Mouse (Mus musculus): ENCODE data around the gene Muc1. TPM values are rescaled to one million over a fixed set of nuclear protein-coding genes. Genes with fewer than 3 reads are reported as not detected.
A peak's percentile ranks its signal among the peaks of the same experiment; 100 is the strongest.

The Muc1 gene
- polyA plus RNA-seq, 1 experiment from 2014 or later, result 10.3 TPM

DNA sequence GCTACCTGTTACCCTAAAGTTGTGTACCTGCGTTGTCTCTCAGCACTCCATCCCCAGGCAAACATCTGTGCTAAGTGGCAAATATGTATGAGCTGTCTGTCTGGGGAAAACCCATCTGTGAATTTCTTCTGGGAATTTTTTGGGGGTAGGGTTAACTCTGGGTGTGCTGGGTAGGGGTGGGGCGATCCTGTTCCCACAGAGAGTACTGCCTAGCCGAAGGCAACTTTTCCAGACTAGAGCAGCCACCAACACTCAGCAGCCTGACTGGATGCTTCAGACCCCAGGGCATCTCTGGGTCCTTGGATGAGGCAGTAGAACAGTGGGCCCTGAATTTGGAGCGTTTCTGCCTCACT is 53.4 kb downstream of the Muc1 start:
- 28% methylated on average over 4 of the region's 4 CpGs for WGBS
- DNase-seq (ENCODE audit: low spot score), result no peak
- Histone ChIP-seq H3K36me3 (ENCODE audit: control insufficient read depth, insufficient read depth, low read length) (no peaks in the 10 kb centered on the region), H3K9me3 (ENCODE audit: control insufficient read depth, low read length) (no peaks in the 10 kb centered on the region), H3K4me1 (replicated peaks; ENCODE audit: control insufficient read depth, insufficient read depth, low read length) (peaks cover 37% of the 10 kb centered on the region), H3K4me2 (ENCODE audit: low read length) (no peak overlapping the region), H3K4me3 (ENCODE audit: low read depth, low read length) (no peak overlapping the region), H3K27me3 (replicated peaks; ENCODE audit: control insufficient read depth, insufficient read depth, low read length) (0 out of 2 replicates have a peak, but pooled peaks cover 4% of the 10 kb centered on the region), H3K9ac (ENCODE audit: low read length) (no peak overlapping the region), H3K27ac (ENCODE audit: low read depth) (no peak overlapping the region)
- no peak for ATAC-seq (replicated peaks; ENCODE audit: low FRiP score, low TSS enrichment, low read depth)

MicroRNAs within 50 kb of the gene (microRNA counts, 519-probe panel; counts per million panel counts)
- microRNA mmu-miR-92b, result not detected

Small RNAs within 50 kb of the gene (microRNA-seq; reads per million reads assigned to microRNA genes)
- 109 reads per million, percentile 59 among the genes with 10 or more reads in this experiment for gene Mir92b

Other genes with a start within 250 kb of the Muc1 start
- 18.7 and 22.2 TPM in 2 replicates for gene Rusc1, start 135.7 kb upstream of the Muc1 start, polyA plus RNA-seq (2014; fragmentation: Nextera tagmentation; extraction: Ambion mirVana)
- 0.20 TPM in 1 of 2 replicates, not detected in the other for gene Gm43738, start 128.0 kb upstream of the Muc1 start, polyA plus RNA-seq (2014; fragmentation: Nextera tagmentation; extraction: Ambion mirVana)
- 352 and 412 TPM in 2 replicates for gene Fdps, start 127.1 kb upstream of the Muc1 start, polyA plus RNA-seq (2014; fragmentation: Nextera tagmentation; extraction: Ambion mirVana)
- gene Pklr, start 92.9 kb upstream of the Muc1 start, polyA plus RNA-seq (2014; fragmentation: Nextera tagmentation; extraction: Ambion mirVana), result 13.3 and 15.8 TPM in 2 replicates
- 1.8 and 2.5 TPM in 2 replicates for gene Hcn3, start 68.9 kb upstream of the Muc1 start, polyA plus RNA-seq (2014; fragmentation: Nextera tagmentation; extraction: Ambion mirVana)
- 24.9 and 25.3 TPM in 2 replicates for gene Clk2, start 64.3 kb upstream of the Muc1 start, polyA plus RNA-seq (2014; fragmentation: Nextera tagmentation; extraction: Ambion mirVana)
- gene Scamp3, start 51.6 kb upstream of the Muc1 start, polyA plus RNA-seq (2014; fragmentation: Nextera tagmentation; extraction: Ambion mirVana), result 98.1 and 101 TPM in 2 replicates
- gene Fam189b, start 45.9 kb upstream of the Muc1 start, polyA plus RNA-seq (2014; fragmentation: Nextera tagmentation; extraction: Ambion mirVana), result 27.6 and 29.3 TPM in 2 replicates
- 39.2 and 41.0 TPM in 2 replicates for gene Gba, start 26.1 kb upstream of the Muc1 start, polyA plus RNA-seq (2014; fragmentation: Nextera tagmentation; extraction: Ambion mirVana)
- gene Thbs3, start 13.9 kb upstream of the Muc1 start, polyA plus RNA-seq (2014; fragmentation: Nextera tagmentation; extraction: Ambion mirVana), result 19.2 and 19.4 TPM in 2 replicates
- gene Mtx1, start 2.0 kb upstream of the Muc1 start, polyA plus RNA-seq (2014; fragmentation: Nextera tagmentation; extraction: Ambion mirVana), result 214 and 216 TPM in 2 replicates
- gene Krtcap2, start 16.9 kb downstream of the Muc1 start, polyA plus RNA-seq (2014; fragmentation: Nextera tagmentation; extraction: Ambion mirVana), result 331 and 346 TPM in 2 replicates
- 3.3 and 3.5 TPM in 2 replicates for gene Trim46, start 17.3 kb downstream of the Muc1 start, polyA plus RNA-seq (2014; fragmentation: Nextera tagmentation; extraction: Ambion mirVana)
- gene Dpm3, start 30.3 kb downstream of the Muc1 start, polyA plus RNA-seq (2014; fragmentation: Nextera tagmentation; extraction: Ambion mirVana), result 143 and 188 TPM in 2 replicates
- gene Slc50a1, start 41.5 kb downstream of the Muc1 start, polyA plus RNA-seq (2014; fragmentation: Nextera tagmentation; extraction: Ambion mirVana), result 64.7 and 66.5 TPM in 2 replicates
- gene Efna1, start 52.1 kb downstream of the Muc1 start, polyA plus RNA-seq (2014; fragmentation: Nextera tagmentation; extraction: Ambion mirVana), result 46.2 and 46.6 TPM in 2 replicates
- 13.2 and 15.3 TPM in 2 replicates for gene Efna3, start 93.9 kb downstream of the Muc1 start, polyA plus RNA-seq (2014; fragmentation: Nextera tagmentation; extraction: Ambion mirVana)
- 20.6 and 22.2 TPM in 2 replicates for gene Efna4, start 109.0 kb downstream of the Muc1 start, polyA plus RNA-seq (2014; fragmentation: Nextera tagmentation; extraction: Ambion mirVana)
- 30.4 and 31.0 TPM in 2 replicates for gene Adam15, start 120.9 kb downstream of the Muc1 start, polyA plus RNA-seq (2014; fragmentation: Nextera tagmentation; extraction: Ambion mirVana)
- gene Dcst2, start 132.9 kb downstream of the Muc1 start, polyA plus RNA-seq (2014; fragmentation: Nextera tagmentation; extraction: Ambion mirVana), result 0.35 and 0.40 TPM in 2 replicates
- gene Dcst1, start 136.2 kb downstream of the Muc1 start, polyA plus RNA-seq (2014; fragmentation: Nextera tagmentation; extraction: Ambion mirVana), result 0.15 and 0.34 TPM in 2 replicates
- 4.7 and 5.3 TPM in 2 replicates for gene Zbtb7b, start 165.7 kb downstream of the Muc1 start, polyA plus RNA-seq (2014; fragmentation: Nextera tagmentation; extraction: Ambion mirVana)
- not detected in 2 replicates for gene Lenep, start 173.7 kb downstream of the Muc1 start, polyA plus RNA-seq (2014; fragmentation: Nextera tagmentation; extraction: Ambion mirVana)
- 28.3 and 28.7 TPM in 2 replicates for gene Flad1, start 182.8 kb downstream of the Muc1 start, polyA plus RNA-seq (2014; fragmentation: Nextera tagmentation; extraction: Ambion mirVana)
- 510 and 525 TPM in 2 replicates for gene Cks1b, start 189.3 kb downstream of the Muc1 start, polyA plus RNA-seq (2014; fragmentation: Nextera tagmentation; extraction: Ambion mirVana)
- 65.1 and 71.4 TPM in 2 replicates for gene Shc1, start 189.4 kb downstream of the Muc1 start, polyA plus RNA-seq (2014; fragmentation: Nextera tagmentation; extraction: Ambion mirVana)
- 40.8 and 45.5 TPM in 2 replicates for gene Pygo2, start 201.2 kb downstream of the Muc1 start, polyA plus RNA-seq (2014; fragmentation: Nextera tagmentation; extraction: Ambion mirVana)
- 18.8 and 20.3 TPM in 2 replicates for gene Pbxip1, start 207.6 kb downstream of the Muc1 start, polyA plus RNA-seq (2014; fragmentation: Nextera tagmentation; extraction: Ambion mirVana)
- gene Pmvk, start 225.5 kb downstream of the Muc1 start, polyA plus RNA-seq (2014; fragmentation: Nextera tagmentation; extraction: Ambion mirVana), result 60.1 and 63.7 TPM in 2 replicates